Mouse (Mus musculus): ENCODE data around the gene Ttc23l.

DNA sequence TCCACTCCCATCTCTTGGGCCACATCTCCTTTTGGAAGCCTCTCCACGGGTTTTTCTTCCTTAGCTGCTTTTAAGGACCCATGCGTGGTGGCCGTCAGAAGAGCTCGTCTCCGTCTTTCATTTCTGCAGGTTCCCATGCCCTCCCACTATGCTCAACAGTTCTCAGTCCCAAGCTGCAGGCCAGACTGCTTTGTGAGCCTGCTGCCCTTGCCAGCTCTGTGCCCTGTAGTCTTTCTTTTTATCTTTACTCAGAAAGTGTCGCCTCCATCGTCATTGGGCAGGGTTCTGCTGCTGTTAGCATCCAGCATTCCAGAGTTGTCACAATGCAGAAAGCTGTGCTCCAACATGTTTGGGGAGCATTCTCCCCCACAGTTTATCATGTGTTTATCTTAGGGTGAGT is 8.0 kb upstream of the Ttc23l start:
- TF ChIP-seq GATA1 (IDR thresholded peaks at IDR 0.05; ENCODE audit: borderline replicate concordance, low read length) (no peak), CTCF (IDR thresholded peaks at IDR 0.05; ENCODE audit: low read depth, low read length) (no peak), TAL1 (conservative IDR thresholded peaks at IDR 0.05; ENCODE audit: low read depth, low read length) (no peak)

Data from G1E (cell line).